Mouse (Mus musculus): ENCODE data around the gene Slc32a1. TPM values are rescaled to one million over a fixed set of nuclear protein-coding genes. Genes with fewer than 3 reads are reported as not detected.

Gene Slc32a1
- total RNA-seq, 2 experiments from 2014 or later: not detected

DNA sequence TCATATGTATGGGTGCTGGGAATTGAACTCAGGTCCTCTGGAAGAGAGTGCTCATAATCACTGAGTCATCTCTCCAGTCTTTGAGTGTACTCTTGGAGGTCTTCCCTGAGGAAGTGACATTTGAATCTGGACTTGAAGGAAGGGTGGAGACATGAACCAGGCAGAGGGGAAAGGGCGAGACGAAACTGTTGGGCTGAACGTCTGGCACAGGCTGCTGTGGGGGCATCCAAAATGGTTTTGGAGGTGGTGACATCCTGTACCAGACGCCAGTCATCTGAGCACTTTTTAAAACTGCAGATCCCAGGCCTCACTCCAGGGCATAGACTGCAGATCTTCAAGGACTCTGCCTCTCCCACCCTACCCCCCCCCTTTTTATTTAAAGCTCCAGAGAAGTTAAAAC, 45.2 kb downstream of the Slc32a1 start:
- DNase-seq (ENCODE audit: low spot score in 2 of 2): no peak

DNA sequence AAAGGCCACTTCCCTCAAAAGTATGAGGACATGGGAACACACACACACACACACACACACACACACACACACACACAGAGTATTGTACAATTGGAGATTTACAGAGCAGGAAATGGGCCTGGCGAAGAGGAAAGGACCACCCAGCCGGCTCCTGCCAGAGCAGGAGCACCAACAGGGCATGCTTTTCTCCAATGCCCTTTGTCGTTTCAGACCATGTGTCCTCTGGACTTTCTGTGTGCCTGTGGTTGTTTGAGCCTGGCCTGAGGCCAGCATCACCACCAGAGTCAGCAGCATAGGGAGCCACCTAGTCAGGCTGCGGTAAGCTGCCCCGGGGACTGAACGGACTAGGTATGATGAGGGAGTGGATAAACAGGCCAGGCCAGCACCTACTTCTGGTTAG, 48.3 kb downstream of the Slc32a1 start:
- no peak for DNase-seq (ENCODE audit: low spot score in 2 of 2)

GRCm38 (mm10) chr2:158659346-158659745, 48.8 kb downstream of the Slc32a1 start:
- no peak for DNase-seq (ENCODE audit: low spot score in 2 of 2)

- no peak for DNase-seq (ENCODE audit: low spot score in 2 of 2)
Observed at GRCm38 (mm10) chr2:158665098-158665497, 54.5 kb downstream of the Slc32a1 start, which contains the start of gene Ppp1r16b. Gene Ppp1r16b, plus strand, starts transcription at chr2:158665398.

Small RNA genes lying within 50 kb of the gene (microRNA-seq; reads per million reads assigned to microRNA genes)
- 2.3 reads per million, percentile 4 among the genes with 10 or more reads in this experiment for gene Mir3474

Other genes starting within 250 kb of the Slc32a1 start
- under 1 TPM; 0.13 to 0.15 TPM for gene Snhg11, start 235.1 kb upstream of the Slc32a1 start, total RNA-seq (2021)
- gene Ralgapb, start 200.9 kb upstream of the Slc32a1 start, total RNA-seq (2021): 10 to 100 TPM; 25.6 to 27.4 TPM
- gene Adig, start 108.2 kb upstream of the Slc32a1 start, total RNA-seq (2021): 1 to 10 TPM; 6.8 to 7.6 TPM
- gene Arhgap40, start 98.0 kb upstream of the Slc32a1 start, total RNA-seq (2021): not detected
- gene Actr5, start 14.1 kb downstream of the Slc32a1 start, total RNA-seq (2021): 1 to 10 TPM; 7.3 to 9.0 TPM
- 1 to 10 TPM; 8.3 to 9.1 TPM for gene Ppp1r16b, start 54.6 kb downstream of the Slc32a1 start, total RNA-seq (2021)
- gene Fam83d, start 157.3 kb downstream of the Slc32a1 start, total RNA-seq (2021): 1 to 10 TPM; 9.3 to 9.8 TPM
- 10 to 100 TPM; 12.6 to 15.4 TPM for gene Dhx35, start 184.0 kb downstream of the Slc32a1 start, total RNA-seq (2021)